Mouse (Mus musculus) embryonic fibroblast, embryonic 13.5 days (primary cell): ENCODE results near the gene Hes5.

Source experiments
- CTCF ChIP-seq: IDR thresholded peaks from 2 replicates; pipeline ENCODE4 v1.5.1; 2011; ENCODE audit warnings: mild to moderate bottlenecking, control low read depth, low read length, moderate library complexity, borderline replicate concordance; ENCODE audit not compliant: insufficient read depth
- POLR2A ChIP-seq: IDR thresholded peaks from 2 replicates; pipeline ENCODE4 v1.6.1; 2011; ENCODE audit warnings: low read depth, mild to moderate bottlenecking, control low read depth, low read length, moderate library complexity

DNA sequence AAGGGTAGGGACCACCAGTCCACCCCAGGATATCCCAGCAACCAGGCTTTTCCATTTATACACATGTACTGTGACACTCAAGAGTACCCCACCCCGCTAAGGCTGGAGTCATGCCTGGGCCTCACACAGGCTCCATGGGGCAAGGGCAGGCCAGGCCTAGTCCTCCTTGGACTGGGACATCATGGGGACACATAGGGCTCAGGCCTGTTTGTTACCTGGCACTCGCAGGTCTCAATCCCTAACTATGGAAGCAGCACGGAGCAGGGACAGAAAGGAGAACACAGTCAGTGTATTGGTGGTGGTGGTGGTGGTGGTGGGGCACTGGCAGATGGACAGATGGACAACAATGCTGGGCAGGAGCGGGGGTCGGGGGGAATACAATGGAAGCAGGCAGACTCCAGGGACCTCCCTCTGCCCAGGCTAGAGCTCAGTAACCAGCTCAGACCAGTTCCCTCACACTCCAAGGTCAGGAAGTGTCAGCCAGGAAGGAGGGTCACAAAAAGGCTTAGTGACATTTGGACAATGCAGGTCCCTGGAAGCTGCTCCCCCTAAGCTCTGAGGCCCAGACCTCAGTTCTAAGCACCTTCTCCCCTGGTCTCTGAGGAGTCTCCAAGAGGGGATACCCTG lies 24.5 kb downstream of the Hes5 start:
- TF ChIP-seq POLR2A (no peak), CTCF (no peak)
